Mouse (Mus musculus): ENCODE measurements at regions not wholly inside any gene's neighbourhood (a gene's known extent, or its start where the extent isn't known, plus 50 kb on each side); places are given as distances from the start of the nearest gene placed in this dataset.

GRCm38 (mm10) chr17:89802148-89802547 lies 108.1 kb downstream of the Gm10184 start:
- DNase-seq (ENCODE audit: low read depth, low spot score): no peak

GRCm38 (mm10) chr17:89777570-89777969 lies 132.7 kb downstream of the Gm10184 start:
- DNase-seq (ENCODE audit: low read depth, low spot score): no peak

GRCm38 (mm10) chr17:89766229-89766875 lies 143.9 kb downstream of the Gm10184 start:
- DNase-seq (ENCODE audit: low read depth, low spot score): peak; percentile 54

GRCm38 (mm10) chr17:89737418-89737817 lies 172.8 kb downstream of the Gm10184 start:
- DNase-seq (ENCODE audit: low read depth, low spot score): no peak

- DNase-seq (ENCODE audit: low read depth, low spot score): no peak
Measured at GRCm38 (mm10) chr17:89725534-89725933, 184.7 kb downstream of the Gm10184 start.

- DNase-seq (ENCODE audit: low read depth, low spot score): no peak
Measured at GRCm38 (mm10) chr17:89681798-89682197, 228.5 kb downstream of the Gm10184 start.

- DNase-seq (ENCODE audit: low read depth, low spot score): no peak
Measured at GRCm38 (mm10) chr17:89658326-89658725, 251.9 kb downstream of the Gm10184 start.

GRCm38 (mm10) chr17:89656211-89656610 lies 254.0 kb downstream of the Gm10184 start:
- no peak for DNase-seq (ENCODE audit: low read depth, low spot score)

- DNase-seq (ENCODE audit: low read depth, low spot score): peak; percentile 3
Measured at GRCm38 (mm10) chr17:89654089-89654813, 256.0 kb downstream of the Gm10184 start.

GRCm38 (mm10) chr17:89646000-89646399 lies 264.2 kb downstream of the Gm10184 start:
- no peak for DNase-seq (ENCODE audit: low read depth, low spot score)
